Mouse (Mus musculus) thymus, adult 2 months (tissue): ENCODE results near the gene Fam83g. TPM values are rescaled to one million over a fixed set of nuclear protein-coding genes. Genes with fewer than 3 reads are reported as not detected.
A peak's percentile ranks its signal among the peaks of the same experiment; 100 is the strongest.

Experiments
- DNase-seq: peaks from one replicate; pipeline ENCODE4 v3.0.0; 2021
- H3K27ac ChIP-seq: fragments of 200-500 bp; 2 replicates; pipeline ENCODE4 v1.5.1; 2012; ENCODE audit warnings: low read length, control low read depth; ENCODE audit not compliant: control insufficient read depth, insufficient read depth
- H3K27me3 ChIP-seq: fragments of 200-500 bp; 2 replicates; pipeline ENCODE4 v1.6.1; 2012; ENCODE audit warnings: mild to moderate bottlenecking, low read length, moderate library complexity, mixed read lengths; ENCODE audit not compliant: control insufficient read depth, insufficient read depth
- H3K36me3 ChIP-seq: fragments of 200-500 bp; 2 replicates; pipeline ENCODE4 v1.6.1; 2012; ENCODE audit warnings: mild to moderate bottlenecking, low read length, moderate library complexity; ENCODE audit not compliant: control insufficient read depth, insufficient read depth
- H3K4me1 ChIP-seq: fragments of 200-500 bp; replicated peaks from 2 replicates; pipeline ENCODE4 v1.6.1; 2012; ENCODE audit warnings: low read length; ENCODE audit not compliant: control insufficient read depth, insufficient read depth
- H3K4me3 ChIP-seq: fragments of 200-500 bp; 2 replicates; pipeline ENCODE4 v1.5.1; 2012; ENCODE audit warnings: mild to moderate bottlenecking, low read length, control low read depth, moderate library complexity; ENCODE audit not compliant: control insufficient read depth, insufficient read depth
- CTCF ChIP-seq: fragments of 200-500 bp; IDR thresholded peaks from 2 replicates; pipeline ENCODE4 v1.5.1; 2012; ENCODE audit warnings: mild to moderate bottlenecking, control low read depth, low read length, moderate library complexity, borderline replicate concordance; ENCODE audit not compliant: control insufficient read depth, poor library complexity, insufficient read depth; ENCODE audit errors: extremely low read depth
- POLR2A ChIP-seq: fragments of 200-500 bp; IDR thresholded peaks from 2 replicates; pipeline ENCODE4 v1.6.1; 2012; ENCODE audit warnings: mild to moderate bottlenecking, low read length, control low read depth, moderate library complexity; ENCODE audit not compliant: control insufficient read depth, poor library complexity, insufficient read depth; ENCODE audit errors: extremely low read depth
- WGBS: fragments of 180-500 bp; shearing (Covaris S2); methylation state at CpG from one replicate; pipeline ENCODE4 v1.1.7; 2018; 5-methylcytosine and 5-hydroxymethylcytosine counted together
- polyA plus RNA-seq: library from polyadenylated mRNA; depleted of rRNA; stranded (reverse); fragments of >200 nt; gene quantifications from 2 replicates; pipeline ENCODE4 v1.2.3, GENCODE M21; 2012

The Fam83g gene
- polyA plus RNA-seq, 1 experiment = 9.5 TPM

- H3K4me3 ChIP-seq = no peak overlapping the region
- H3K27ac ChIP-seq = peak overlapping the region; percentile 24; the same call in 1 of the 2 replicates
- whole genome bisulfite sequencing = 38% methylated on average over 6 of the region's 6 CpGs
- H3K4me1 ChIP-seq = peaks cover 47% of the 10 kb centered on the region
- TF ChIP-seq CTCF (no peak), POLR2A (no peak)
- H3K36me3 ChIP-seq = no peaks in the 10 kb centered on the region
- no peak for DNase-seq
- no peaks in the 10 kb centered on the region for H3K27me3 ChIP-seq
Measured at GRCm38 (mm10) chr11:61647956-61648748, 35.7 kb upstream of the Fam83g start.

- DNase-seq = peak; percentile 46
- WGBS = 33% methylated on average over 7 of the region's 7 CpGs
- H3K27me3 ChIP-seq = no peaks in the 10 kb centered on the region
Measured at GRCm38 (mm10) chr11:61648749-61649115, 35.2 kb upstream of the Fam83g start.

GRCm38 (mm10) chr11:61649163-61649580, 34.7 kb upstream of the Fam83g start:
- WGBS = 74% methylated on average over 5 of the region's 5 CpGs
- H3K27me3 ChIP-seq = no peaks in the 10 kb centered on the region
- no peak for TF ChIP-seq POLR2A
- no peak for TF ChIP-seq CTCF

More at GRCm38 (mm10) chr11:61648749-61649115, 35.2 kb upstream of the Fam83g start:
- Histone ChIP-seq H3K36me3 (no peaks in the 10 kb centered on the region), H3K4me1 (peaks cover 47% of the 10 kb centered on the region), H3K4me3 (no peak overlapping the region), H3K27ac (peak overlapping the region; percentile 24; the same call in 1 of the 2 replicates)
- TF ChIP-seq CTCF (0 out of 2 replicates have a peak, but pooled peaks have one; percentile 17), POLR2A (no peak)

GRCm38 (mm10) chr11:61649626-61650025, 34.3 kb upstream of the Fam83g start:
- no peak overlapping the region for H3K4me3 ChIP-seq
- H3K27ac ChIP-seq = no peak overlapping the region
- no peaks in the 10 kb centered on the region for H3K36me3 ChIP-seq
- 83% methylated on average over 4 of the region's 4 CpGs for WGBS
- H3K27me3 ChIP-seq = no peaks in the 10 kb centered on the region
- TF ChIP-seq CTCF (no peak), POLR2A (no peak)
- no peak for DNase-seq
- peaks cover 50% of the 10 kb centered on the region for H3K4me1 ChIP-seq

More at GRCm38 (mm10) chr11:61649163-61649580, 34.7 kb upstream of the Fam83g start:
- Histone ChIP-seq H3K27ac (peak overlapping the region; percentile 24; the same call in 1 of the 2 replicates), H3K4me1 (peaks cover 50% of the 10 kb centered on the region), H3K4me3 (no peak overlapping the region), H3K36me3 (no peaks in the 10 kb centered on the region)
- no peak for DNase-seq

- no peaks in the 10 kb centered on the region for H3K27me3 ChIP-seq
- peaks cover 55% of the 10 kb centered on the region for H3K4me1 ChIP-seq
- DNase-seq = no peak
- H3K4me3 ChIP-seq = no peak overlapping the region
- TF ChIP-seq POLR2A (no peak), CTCF (no peak)
- no peaks in the 10 kb centered on the region for H3K36me3 ChIP-seq
- WGBS = 84% methylated on average over 9 of the region's 9 CpGs
- no peak overlapping the region for H3K27ac ChIP-seq
Measured at GRCm38 (mm10) chr11:61650470-61651265, 33.2 kb upstream of the Fam83g start.

GRCm38 (mm10) chr11:61652216-61652615, 31.7 kb upstream of the Fam83g start:
- H3K27ac ChIP-seq = peak overlapping the region; percentile 82
- TF ChIP-seq CTCF (no peak), POLR2A (no peak)
- H3K4me1 ChIP-seq = peaks cover 63% of the 10 kb centered on the region
- WGBS = 91% methylated on average over 5 of the region's 5 CpGs
- no peaks in the 10 kb centered on the region for H3K36me3 ChIP-seq
- no peak overlapping the region for H3K4me3 ChIP-seq
- H3K27me3 ChIP-seq = no peaks in the 10 kb centered on the region
- DNase-seq = no peak
